Mouse (Mus musculus): ENCODE data around the gene 9230112D13Rik. TPM values are rescaled to one million over a fixed set of nuclear protein-coding genes. Genes with fewer than 3 reads are reported as not detected.

The 9230112D13Rik gene
- total RNA-seq (2012; rRNA removed) (not detected in 2 replicates), polyA plus RNA-seq (2012; ENCODE audit: insufficient read depth in 1 of 2, insufficient read length in 2 of 2, low read depth in 1 of 2, low replicate concordance in 2 of 2, missing spikeins in 1 of 2) (not detected)

DNA sequence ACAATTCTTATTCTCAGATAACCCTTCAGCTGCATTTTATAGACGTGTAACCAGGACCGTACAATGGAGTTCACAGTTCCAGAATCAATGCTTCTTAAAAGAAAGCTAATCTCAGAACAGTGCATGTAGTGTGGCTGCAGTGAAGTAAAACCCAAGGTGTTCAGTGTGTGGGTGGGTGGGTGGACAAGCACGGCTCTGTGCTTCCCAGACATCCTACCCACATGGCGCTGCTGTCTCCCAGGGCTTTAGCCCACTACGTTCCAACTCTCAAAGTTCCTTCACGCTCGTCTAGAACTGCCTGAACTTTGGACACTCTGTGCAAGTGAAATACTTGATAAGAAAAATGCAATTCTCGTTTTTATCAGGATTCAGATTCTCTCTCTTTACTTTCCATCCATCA is at the start of gene 9230112D13Rik:
9230112D13Rik (minus strand) TSS at position 101 of the 400 bp plus-strand sequence.
- Histone ChIP-seq H3K9me3 (replicated peaks; ENCODE audit: insufficient read depth, low read length) (no peaks in the 10 kb centered on the region), H3K79me2 (ENCODE audit: control insufficient read depth, insufficient read depth, low read length, poor library complexity) (no peaks in the 10 kb centered on the region), H3K36me3 (ENCODE audit: control insufficient read depth in 1 of 2, insufficient read depth in 2 of 2, low read length in 2 of 2) (no peaks in the 10 kb centered on the region), H3K9ac (ENCODE audit: control insufficient read depth, low read depth, low read length, poor library complexity, severe bottlenecking) (no peak within 1 kb of the TSS), H3K27me3 (ENCODE audit: control insufficient read depth in 1 of 2, insufficient read depth in 2 of 2, low read length in 2 of 2) (no peaks in the 10 kb centered on the region; a peak in 3 of 4 replicates), H3K27ac (ENCODE audit: control insufficient read depth, low read depth, low read length) (no peak within 1 kb of the TSS), H3K4me3 (ENCODE audit: control insufficient read depth in 1 of 2, insufficient read depth in 1 of 2, low read depth in 2 of 2, low read length in 2 of 2) (no peak within 1 kb of the TSS), H3K4me1 (ENCODE audit: control insufficient read depth in 1 of 2, insufficient read depth in 2 of 2, low read length in 2 of 2) (0 out of 4 replicates have a peak, but pooled peaks cover 0 to 5% of the 10 kb centered on the region in 2 experiments)
- TF ChIP-seq JUND (IDR thresholded peaks at IDR 0.05; ENCODE audit: low read depth, low read length) (no peak), TAL1 (IDR thresholded peaks at IDR 0.05; ENCODE audit: low read length) (no peak), MAZ (IDR thresholded peaks at IDR 0.05; ENCODE audit: low read depth, low read length) (no peak), BHLHE40 (IDR thresholded peaks at IDR 0.05; ENCODE audit: borderline replicate concordance, low read depth, low read length) (no peak), MAX (IDR thresholded peaks at IDR 0.05; ENCODE audit: low read length) (no peak), TBP (IDR thresholded peaks at IDR 0.05; ENCODE audit: low read depth, low read length) (no peak), GABPA (IDR thresholded peaks at IDR 0.05; ENCODE audit: low read depth, low read length) (no peak), CHD2 (IDR thresholded peaks at IDR 0.05; ENCODE audit: low read length) (no peak), RAD21 (IDR thresholded peaks at IDR 0.05; ENCODE audit: low read depth, low read length) (no peak), GATA1 (IDR thresholded peaks at IDR 0.05; ENCODE audit: low read depth, low read length) (no peak), HCFC1 (IDR thresholded peaks at IDR 0.05; ENCODE audit: low read depth, low read length) (no peak)
- no peak for DNase-seq (ENCODE audit: low read depth, low spot score)

DNA sequence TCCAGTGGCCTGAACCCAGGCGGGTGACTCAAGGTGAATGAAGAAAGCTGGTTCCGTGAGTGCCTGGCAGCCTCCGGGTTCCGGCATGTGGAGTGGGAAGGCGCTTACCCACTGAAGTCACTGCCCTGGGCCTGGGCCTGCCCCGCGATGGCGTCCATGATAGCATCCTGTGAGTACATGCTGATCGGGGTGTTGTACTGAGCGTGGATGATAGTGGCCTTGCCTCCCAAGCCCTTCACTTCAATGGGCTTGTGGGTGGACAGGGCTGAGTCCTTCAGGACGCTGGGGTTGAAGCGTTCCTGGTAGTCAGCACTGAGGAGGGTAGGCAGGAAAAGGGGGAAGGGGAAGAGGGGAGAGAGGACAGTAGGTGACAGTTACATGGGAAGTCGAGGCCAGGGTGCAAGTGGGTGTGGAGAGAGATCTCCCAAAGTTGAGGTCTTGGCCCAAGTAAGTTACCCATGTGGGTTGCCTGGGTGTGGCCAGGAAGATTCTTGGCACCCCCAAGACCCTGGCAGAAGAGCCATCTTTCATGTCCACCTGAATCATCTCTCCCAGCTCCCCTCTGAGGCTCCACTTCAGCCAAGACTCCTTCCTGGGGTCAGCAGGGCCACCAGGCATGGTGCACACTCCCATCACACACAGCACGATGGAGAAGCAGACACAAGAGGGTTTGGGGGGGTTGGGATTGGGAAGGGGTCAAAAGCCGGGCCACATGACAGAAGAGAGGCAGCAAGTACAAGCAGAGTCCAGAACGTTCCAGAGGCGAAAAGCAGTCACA is 49.2 kb upstream of the 9230112D13Rik start:
- TF ChIP-seq POLR2AphosphoS2 (IDR thresholded peaks at IDR 0.05; ENCODE audit: low read length): no peak
- TF ChIP-seq JUND (IDR thresholded peaks at IDR 0.05; ENCODE audit: low read depth, low read length): no peak
- no peak for TF ChIP-seq GATA1 (IDR thresholded peaks at IDR 0.05; ENCODE audit: low read depth, low read length)
- H3K27me3 ChIP-seq (ENCODE audit: control insufficient read depth in 1 of 2, insufficient read depth in 2 of 2, low read length in 2 of 2): no peaks in the 10 kb centered on the region
- no peaks in the 10 kb centered on the region for H3K9me3 ChIP-seq (replicated peaks; ENCODE audit: insufficient read depth, low read length)
- no peaks in the 10 kb centered on the region for H3K79me2 ChIP-seq (ENCODE audit: control insufficient read depth, insufficient read depth, low read length, poor library complexity)
- no peak for DNase-seq (ENCODE audit: low read depth, low spot score)
- H3K36me3 ChIP-seq (ENCODE audit: control insufficient read depth in 1 of 2, insufficient read depth in 2 of 2, low read length in 2 of 2): no peaks in the 10 kb centered on the region
- no peak overlapping the region for H3K27ac ChIP-seq (ENCODE audit: control insufficient read depth, low read depth, low read length)
- no peaks in the 10 kb centered on the region for H3K4me1 ChIP-seq (ENCODE audit: control insufficient read depth in 1 of 2, insufficient read depth in 2 of 2, low read length in 2 of 2)
- H3K4me3 ChIP-seq (ENCODE audit: control insufficient read depth in 1 of 2, insufficient read depth in 1 of 2, low read depth in 2 of 2, low read length in 2 of 2): no peak overlapping the region
- no peak overlapping the region for H3K9ac ChIP-seq (ENCODE audit: control insufficient read depth, low read depth, low read length, poor library complexity, severe bottlenecking)

DNA sequence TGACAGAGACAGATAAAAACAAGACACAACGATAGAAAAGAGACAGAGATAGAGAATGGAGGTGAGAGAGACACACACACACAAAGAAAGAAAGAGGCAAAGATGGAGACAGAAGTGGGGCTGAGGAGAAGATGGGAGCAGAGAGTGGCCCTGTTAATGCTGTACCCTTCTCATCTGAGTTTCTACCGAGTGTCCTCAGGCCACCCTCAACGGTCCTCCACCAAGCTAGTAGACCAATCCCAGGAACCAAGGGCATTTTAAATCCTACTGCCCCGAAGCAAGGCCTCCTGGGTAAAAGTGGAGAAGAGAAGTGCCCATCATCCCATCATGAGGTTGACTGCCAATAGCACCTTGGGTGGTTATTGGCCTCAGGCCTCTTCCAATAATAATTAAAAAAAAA is 48.3 kb upstream of the 9230112D13Rik start:
- H3K79me2 ChIP-seq (ENCODE audit: control insufficient read depth, insufficient read depth, low read length, poor library complexity): no peaks in the 10 kb centered on the region
- no peak for TF ChIP-seq CTCF (IDR thresholded peaks at IDR 0.05 in 2 of 3, conservative IDR thresholded peaks at IDR 0.05 in 1 of 3; ENCODE audit: control insufficient read depth in 1 of 3, insufficient read depth in 1 of 3, low read depth in 2 of 3, low read length in 3 of 3, poor library complexity in 1 of 3, severe bottlenecking in 1 of 3)
- no peak for TF ChIP-seq BHLHE40 (IDR thresholded peaks at IDR 0.05; ENCODE audit: borderline replicate concordance, low read depth, low read length)
- no peak for TF ChIP-seq POLR2A (IDR thresholded peaks at IDR 0.05; ENCODE audit: control insufficient read depth in 1 of 2, insufficient read depth in 1 of 2, low read depth in 1 of 2, low read length in 2 of 2, poor library complexity in 1 of 2)
- no peak for TF ChIP-seq KAT2A (conservative IDR thresholded peaks at IDR 0.05; ENCODE audit: low read depth, low read length)
- TF ChIP-seq ETS1 (IDR thresholded peaks at IDR 0.05; ENCODE audit: low read depth, low read length): no peak
- TF ChIP-seq TCF12 (IDR thresholded peaks at IDR 0.05; ENCODE audit: low read depth, low read length): no peak
- TF ChIP-seq RCOR1 (IDR thresholded peaks at IDR 0.05; ENCODE audit: low read depth, low read length): no peak
- TF ChIP-seq CHD2 (IDR thresholded peaks at IDR 0.05; ENCODE audit: low read length): no peak
- no peak for TF ChIP-seq ZKSCAN1 (IDR thresholded peaks at IDR 0.05; ENCODE audit: low read depth, low read length)
- TF ChIP-seq ZNF384 (IDR thresholded peaks at IDR 0.05; ENCODE audit: low read depth, low read length): no peak
- TF ChIP-seq POLR2AphosphoS2 (IDR thresholded peaks at IDR 0.05; ENCODE audit: low read length): no peak
- TF ChIP-seq CHD1 (IDR thresholded peaks at IDR 0.05; ENCODE audit: low read depth, low read length): no peak
- TF ChIP-seq ELF1 (IDR thresholded peaks at IDR 0.05; ENCODE audit: low read depth, low read length): no peak
- TF ChIP-seq MXI1 (IDR thresholded peaks at IDR 0.05; ENCODE audit: low read depth, low read length): no peak
- TF ChIP-seq MYB (IDR thresholded peaks at IDR 0.05; ENCODE audit: low read depth, low read length): no peak
- no peak for DNase-seq (ENCODE audit: low read depth, low spot score)
- no peak overlapping the region for H3K27ac ChIP-seq (ENCODE audit: control insufficient read depth, low read depth, low read length)
- H3K4me3 ChIP-seq (ENCODE audit: control insufficient read depth in 1 of 2, insufficient read depth in 1 of 2, low read depth in 2 of 2, low read length in 2 of 2): no peak overlapping the region
- H3K9ac ChIP-seq (ENCODE audit: control insufficient read depth, low read depth, low read length, poor library complexity, severe bottlenecking): no peak overlapping the region
- H3K9me3 ChIP-seq (replicated peaks; ENCODE audit: insufficient read depth, low read length): no peaks in the 10 kb centered on the region
- no peaks in the 10 kb centered on the region for H3K36me3 ChIP-seq (ENCODE audit: control insufficient read depth in 1 of 2, insufficient read depth in 2 of 2, low read length in 2 of 2)
- H3K4me1 ChIP-seq (ENCODE audit: control insufficient read depth in 1 of 2, insufficient read depth in 2 of 2, low read length in 2 of 2): no peaks in the 10 kb centered on the region
- H3K27me3 ChIP-seq (ENCODE audit: control insufficient read depth in 1 of 2, insufficient read depth in 2 of 2, low read length in 2 of 2): no peaks in the 10 kb centered on the region
